Mouse (Mus musculus): ENCODE results near the gene Psme2. TPM values are rescaled to one million over a fixed set of nuclear protein-coding genes. Genes with fewer than 3 reads are reported as not detected.
A peak's percentile ranks its signal among the peaks of the same experiment; 100 is the strongest.

Gene Psme2
- polyA plus RNA-seq, 1 experiment from 2014 or later = 188 TPM

- Histone ChIP-seq H3K4me2 (ENCODE audit: low read depth) (peak within 1 kb of the TSS; percentile 13; the same call in 1 of the 2 replicates), H3K9ac (ENCODE audit: low read length) (no peak within 1 kb of the TSS), H3K4me1 (ENCODE audit: control insufficient read depth, insufficient read depth, low read length) (no peaks in the 10 kb centered on the region), H3K36me3 (ENCODE audit: control insufficient read depth, insufficient read depth, low read length) (peaks cover 18% of the 10 kb centered on the region), H3K9me3 (ENCODE audit: control insufficient read depth, low read length) (no peaks in the 10 kb centered on the region), H3K27me3 (ENCODE audit: control insufficient read depth, insufficient read depth, low read length) (no peaks in the 10 kb centered on the region), H3K27ac (ENCODE audit: low read depth, low read length) (no peak within 1 kb of the TSS), H3K4me3 (ENCODE audit: low read depth, low read length) (no peak within 1 kb of the TSS)
- no peak for ATAC-seq (ENCODE audit: insufficient read depth, low FRiP score, low TSS enrichment)
- WGBS = 87% methylated on average over 7 of the region's 7 CpGs
- no peak for DNase-seq (ENCODE audit: low spot score)
Measured at GRCm38 (mm10) chr14:55603271-55603632, 12.3 kb upstream of the Psme2 start, which contains the start of gene Irf9. Irf9 (plus strand) TSS chr14:55603571.

- WGBS = 93% methylated on average over 21 of the region's 21 CpGs
Measured at GRCm38 (mm10) chr14:55598521-55599390, 7.8 kb upstream of the Psme2 start.

GRCm38 (mm10) chr14:55596036-55596690 lies 5.2 kb upstream of the Psme2 start:
- 79% methylated on average over 13 of the region's 13 CpGs for WGBS
- ATAC-seq (ENCODE audit: insufficient read depth, low FRiP score, low TSS enrichment) = no peak
- Histone ChIP-seq H3K27me3 (ENCODE audit: control insufficient read depth, insufficient read depth, low read length) (no peaks in the 10 kb centered on the region), H3K4me1 (ENCODE audit: control insufficient read depth, insufficient read depth, low read length) (peaks cover 7% of the 10 kb centered on the region), H3K36me3 (ENCODE audit: control insufficient read depth, insufficient read depth, low read length) (peaks cover 18% of the 10 kb centered on the region), H3K27ac (ENCODE audit: low read depth, low read length) (no peak overlapping the region), H3K9ac (ENCODE audit: low read length) (no peak overlapping the region), H3K4me3 (ENCODE audit: low read depth, low read length) (no peak overlapping the region), H3K4me2 (ENCODE audit: low read depth) (no peak overlapping the region), H3K9me3 (ENCODE audit: control insufficient read depth, low read length) (no peaks in the 10 kb centered on the region)
- no peak for DNase-seq (ENCODE audit: low spot score)

More at GRCm38 (mm10) chr14:55598521-55599390, 7.8 kb upstream of the Psme2 start:
- Histone ChIP-seq H3K36me3 (ENCODE audit: control insufficient read depth, insufficient read depth, low read length) (peaks cover 24% of the 10 kb centered on the region), H3K9ac (ENCODE audit: low read length) (no peak overlapping the region), H3K4me3 (ENCODE audit: low read depth, low read length) (no peak overlapping the region), H3K9me3 (ENCODE audit: control insufficient read depth, low read length) (no peaks in the 10 kb centered on the region), H3K27ac (ENCODE audit: low read depth, low read length) (no peak overlapping the region), H3K4me2 (ENCODE audit: low read depth) (no peak overlapping the region), H3K27me3 (ENCODE audit: control insufficient read depth, insufficient read depth, low read length) (no peaks in the 10 kb centered on the region), H3K4me1 (ENCODE audit: control insufficient read depth, insufficient read depth, low read length) (no peaks in the 10 kb centered on the region)
- DNase-seq (ENCODE audit: low spot score) = no peak
- ATAC-seq (ENCODE audit: insufficient read depth, low FRiP score, low TSS enrichment) = no peak

- Histone ChIP-seq H3K4me1 (ENCODE audit: control insufficient read depth, insufficient read depth, low read length) (peaks cover 7% of the 10 kb centered on the region), H3K4me3 (ENCODE audit: low read depth, low read length) (peak overlapping the region; percentile 85), H3K27me3 (ENCODE audit: control insufficient read depth, insufficient read depth, low read length) (no peaks in the 10 kb centered on the region), H3K4me2 (ENCODE audit: low read depth) (peak overlapping the region; percentile 98), H3K27ac (ENCODE audit: low read depth, low read length) (no peak overlapping the region; the same call in 1 of the 2 replicates), H3K36me3 (ENCODE audit: control insufficient read depth, insufficient read depth, low read length) (peaks cover 10% of the 10 kb centered on the region), H3K9me3 (ENCODE audit: control insufficient read depth, low read length) (no peaks in the 10 kb centered on the region), H3K9ac (ENCODE audit: low read length) (peak overlapping the region; percentile 83)
- ATAC-seq (ENCODE audit: insufficient read depth, low FRiP score, low TSS enrichment) = no peak
- WGBS = 10% methylated on average over 16 of the region's 16 CpGs
- no peak for DNase-seq (ENCODE audit: low spot score)
Measured at GRCm38 (mm10) chr14:55592226-55592625, 1.3 kb upstream of the Psme2 start.

GRCm38 (mm10) chr14:55591331-55591891 lies 498 bp upstream of the Psme2 start, which contains the start of gene Rnf31:
Rnf31 (plus strand) TSS chr14:55591708.
- peak within 1 kb of the TSS; percentile 98 for H3K4me2 ChIP-seq (ENCODE audit: low read depth)
- peaks cover 7% of the 10 kb centered on the region for H3K4me1 ChIP-seq (ENCODE audit: control insufficient read depth, insufficient read depth, low read length)
- H3K27me3 ChIP-seq (ENCODE audit: control insufficient read depth, insufficient read depth, low read length) = no peaks in the 10 kb centered on the region
- peak within 1 kb of the TSS; percentile 85 for H3K4me3 ChIP-seq (ENCODE audit: low read depth, low read length)
- WGBS = under 1% methylated on average over 33 of the region's 33 CpGs
- H3K36me3 ChIP-seq (ENCODE audit: control insufficient read depth, insufficient read depth, low read length) = peaks cover 8% of the 10 kb centered on the region
- peak within 1 kb of the TSS; percentile 86 for H3K27ac ChIP-seq (ENCODE audit: low read depth, low read length)
- ATAC-seq (ENCODE audit: insufficient read depth, low FRiP score, low TSS enrichment) (peak; percentile 86), DNase-seq (ENCODE audit: low spot score) (peak; percentile 89)
- H3K9ac ChIP-seq (ENCODE audit: low read length) = peak within 1 kb of the TSS; percentile 83
- no peaks in the 10 kb centered on the region for H3K9me3 ChIP-seq (ENCODE audit: control insufficient read depth, low read length)

- peaks cover 8% of the 10 kb centered on the region for H3K4me1 ChIP-seq (ENCODE audit: control insufficient read depth, insufficient read depth, low read length)
- peak overlapping the region; percentile 85 for H3K4me3 ChIP-seq (ENCODE audit: low read depth, low read length)
- H3K36me3 ChIP-seq (ENCODE audit: control insufficient read depth, insufficient read depth, low read length) = 0 out of 2 replicates have a peak, but pooled peaks cover 2% of the 10 kb centered on the region
- no peak overlapping the region for H3K27ac ChIP-seq (ENCODE audit: low read depth, low read length)
- WGBS = 88% methylated on average over 11 of the region's 11 CpGs
- H3K4me2 ChIP-seq (ENCODE audit: low read depth) = peak overlapping the region; percentile 98
- H3K27me3 ChIP-seq (ENCODE audit: control insufficient read depth, insufficient read depth, low read length) = no peaks in the 10 kb centered on the region
- H3K9me3 ChIP-seq (ENCODE audit: control insufficient read depth, low read length) = no peaks in the 10 kb centered on the region
- ATAC-seq (ENCODE audit: insufficient read depth, low FRiP score, low TSS enrichment) = no peak
- no peak for DNase-seq (ENCODE audit: low spot score)
- peak overlapping the region; percentile 83 for H3K9ac ChIP-seq (ENCODE audit: low read length)
Measured at GRCm38 (mm10) chr14:55589771-55590448, 1.0 kb downstream of the Psme2 start.

- Histone ChIP-seq H3K27ac (ENCODE audit: low read depth, low read length) (no peak overlapping the region), H3K4me2 (ENCODE audit: low read depth) (no peak overlapping the region), H3K4me1 (ENCODE audit: control insufficient read depth, insufficient read depth, low read length) (peaks cover 15% of the 10 kb centered on the region), H3K9me3 (ENCODE audit: control insufficient read depth, low read length) (no peaks in the 10 kb centered on the region), H3K9ac (ENCODE audit: low read length) (no peak overlapping the region), H3K4me3 (ENCODE audit: low read depth, low read length) (no peak overlapping the region), H3K36me3 (ENCODE audit: control insufficient read depth, insufficient read depth, low read length) (no peaks in the 10 kb centered on the region), H3K27me3 (ENCODE audit: control insufficient read depth, insufficient read depth, low read length) (no peaks in the 10 kb centered on the region)
- WGBS = 92% methylated on average over 5 of the region's 5 CpGs
- no peak for DNase-seq (ENCODE audit: low spot score)
- no peak for ATAC-seq (ENCODE audit: insufficient read depth, low FRiP score, low TSS enrichment)
Measured at GRCm38 (mm10) chr14:55589271-55589670, 1.6 kb downstream of the Psme2 start.

- no peaks in the 10 kb centered on the region for H3K9me3 ChIP-seq (ENCODE audit: control insufficient read depth, low read length)
- 81% methylated on average over 2 of the region's 2 CpGs for WGBS
Measured at GRCm38 (mm10) chr14:55586149-55586548, 4.8 kb downstream of the Psme2 start.

More at GRCm38 (mm10) chr14:55586149-55586548, 4.8 kb downstream of the Psme2 start:
- no peak for DNase-seq (ENCODE audit: low spot score)
- Histone ChIP-seq H3K4me1 (ENCODE audit: control insufficient read depth, insufficient read depth, low read length) (peaks cover 8% of the 10 kb centered on the region; the same call in 1 of the 2 replicates), H3K27me3 (ENCODE audit: control insufficient read depth, insufficient read depth, low read length) (no peaks in the 10 kb centered on the region), H3K27ac (ENCODE audit: low read depth, low read length) (no peak overlapping the region), H3K9ac (ENCODE audit: low read length) (no peak overlapping the region), H3K36me3 (ENCODE audit: control insufficient read depth, insufficient read depth, low read length) (no peaks in the 10 kb centered on the region), H3K4me3 (ENCODE audit: low read depth, low read length) (no peak overlapping the region), H3K4me2 (ENCODE audit: low read depth) (no peak overlapping the region)
- no peak for ATAC-seq (ENCODE audit: insufficient read depth, low FRiP score, low TSS enrichment)
